Mouse (Mus musculus) forebrain, embryonic 10.5 days (tissue): ENCODE measurements around the gene Tbca. TPM values are rescaled to one million over a fixed set of nuclear protein-coding genes. Genes with fewer than 3 reads are reported as not detected.

Experiments used
- DNase-seq: peaks from one replicate; pipeline ENCODE4 v3.0.0-alpha.2; 2017; ENCODE audit warnings: low spot score; ENCODE audit errors: extremely low spot score
- H3K27ac ChIP-seq: fragments of 300-500 bp; sonication (generic); 2 replicates; pipeline ENCODE4 v1.5.1; 2016; ENCODE audit warnings: mild to moderate bottlenecking
- H3K27me3 ChIP-seq: fragments of 300-500 bp; sonication (generic); 2 replicates; pipeline ENCODE4 v1.6.1; 2016; ENCODE audit warnings: mild to moderate bottlenecking; ENCODE audit not compliant: poor library complexity, severe bottlenecking
- H3K36me3 ChIP-seq: fragments of 300-500 bp; sonication (generic); replicated peaks from 2 replicates; pipeline ENCODE4 v1.6.1; 2016; ENCODE audit warnings: mild to moderate bottlenecking, moderate library complexity
- H3K4me1 ChIP-seq: fragments of 300-500 bp; sonication (generic); 2 replicates; pipeline ENCODE4 v1.6.1; 2016
- H3K4me3 ChIP-seq: fragments of 300-500 bp; sonication (generic); 2 replicates; pipeline ENCODE4 v1.5.1; 2016; ENCODE audit warnings: mild to moderate bottlenecking, moderate library complexity
- H3K9me3 ChIP-seq: fragments of 300-500 bp; sonication (generic); 2 replicates; pipeline ENCODE4 v1.6.1; 2016; ENCODE audit warnings: mild to moderate bottlenecking, moderate library complexity
- WGBS: fragments of 180-500 bp; shearing (Covaris S2); methylation state at CpG from one replicate; pipeline ENCODE4 v1.1.7; 2016; 5-methylcytosine and 5-hydroxymethylcytosine counted together
- polyA plus RNA-seq: library from polyadenylated mRNA; unstranded; fragments of >200 nt; fragmentation: Nextera tagmentation; extraction: Ambion mirVana; gene quantifications from 2 replicates; pipeline ENCODE4 v1.2.1, GENCODE M21; 2016

The Tbca gene
- polyA plus RNA-seq, 1 experiment from 2014 or later, result 268 TPM

GRCm38 (mm10) chr13:94813770-94814169 lies 25.1 kb downstream of the Tbca start:
- Histone ChIP-seq H3K27me3 (no peaks in the 10 kb centered on the region), H3K9me3 (no peaks in the 10 kb centered on the region), H3K4me3 (no peak overlapping the region), H3K27ac (no peak overlapping the region), H3K36me3 (0 out of 2 replicates have a peak, but pooled peaks cover 2% of the 10 kb centered on the region), H3K4me1 (peaks cover 23% of the 10 kb centered on the region)
- no peak for DNase-seq
- WGBS, result 76% methylated on average over 3 of the region's 3 CpGs

GRCm38 (mm10) chr13:94820516-94820915 lies 31.8 kb downstream of the Tbca start:
- Histone ChIP-seq H3K27me3 (no peaks in the 10 kb centered on the region), H3K4me3 (no peak overlapping the region), H3K9me3 (no peaks in the 10 kb centered on the region), H3K27ac (no peak overlapping the region), H3K36me3 (peaks cover 12% of the 10 kb centered on the region), H3K4me1 (peaks cover 43% of the 10 kb centered on the region)
- 55% methylated on average over 3 of the region's 3 CpGs for WGBS
- no peak for DNase-seq

GRCm38 (mm10) chr13:94820956-94821355 lies 32.2 kb downstream of the Tbca start:
- Histone ChIP-seq H3K27me3 (no peaks in the 10 kb centered on the region), H3K36me3 (peaks cover 13% of the 10 kb centered on the region), H3K4me1 (peaks cover 39% of the 10 kb centered on the region), H3K27ac (no peak overlapping the region), H3K9me3 (no peaks in the 10 kb centered on the region), H3K4me3 (no peak overlapping the region)
- no peak for DNase-seq
- 79% methylated on average over 2 of the region's 2 CpGs for WGBS

GRCm38 (mm10) chr13:94826389-94826788 lies 37.7 kb downstream of the Tbca start:
- Histone ChIP-seq H3K27ac (no peak overlapping the region), H3K4me1 (peaks cover 33% of the 10 kb centered on the region), H3K9me3 (no peaks in the 10 kb centered on the region), H3K4me3 (no peak overlapping the region), H3K27me3 (no peaks in the 10 kb centered on the region), H3K36me3 (peaks cover 13% of the 10 kb centered on the region)
- WGBS, result 93% methylated on average over 5 of the region's 5 CpGs
- no peak for DNase-seq

- no peak overlapping the region for H3K4me3 ChIP-seq
- WGBS, result 92% methylated on average over 2 of the region's 2 CpGs
- peaks cover 27% of the 10 kb centered on the region for H3K4me1 ChIP-seq
- no peaks in the 10 kb centered on the region for H3K9me3 ChIP-seq
- H3K27me3 ChIP-seq, result no peaks in the 10 kb centered on the region
- no peak for DNase-seq
- peaks cover 16% of the 10 kb centered on the region for H3K36me3 ChIP-seq
- H3K27ac ChIP-seq, result no peak overlapping the region
Measured at GRCm38 (mm10) chr13:94826986-94827385, 38.3 kb downstream of the Tbca start.

GRCm38 (mm10) chr13:94827847-94828246 lies 39.1 kb downstream of the Tbca start:
- Histone ChIP-seq H3K27me3 (no peaks in the 10 kb centered on the region), H3K9me3 (no peaks in the 10 kb centered on the region), H3K4me3 (no peak overlapping the region), H3K4me1 (peaks cover 25% of the 10 kb centered on the region), H3K36me3 (peaks cover 23% of the 10 kb centered on the region), H3K27ac (no peak overlapping the region)
- 37% methylated on average over 2 of the region's 2 CpGs for WGBS
- DNase-seq, result no peak

GRCm38 (mm10) chr13:94838047-94838720 lies 49.5 kb downstream of the Tbca start:
- Histone ChIP-seq H3K27ac (no peak overlapping the region), H3K27me3 (no peaks in the 10 kb centered on the region), H3K9me3 (no peaks in the 10 kb centered on the region), H3K36me3 (peaks cover 65% of the 10 kb centered on the region), H3K4me3 (no peak overlapping the region), H3K4me1 (peaks cover 4% of the 10 kb centered on the region; the same call in 1 of the 2 replicates)
- 87% methylated on average over 5 of the region's 5 CpGs for WGBS
- no peak for DNase-seq

- peaks cover 4% of the 10 kb centered on the region; the same call in 1 of the 2 replicates for H3K4me1 ChIP-seq
Measured at GRCm38 (mm10) chr13:94838756-94839337, 50.1 kb downstream of the Tbca start.

GRCm38 (mm10) chr13:94843236-94843635 lies 54.5 kb downstream of the Tbca start:
- H3K36me3 ChIP-seq, result peaks cover 44% of the 10 kb centered on the region
- no peak overlapping the region for H3K27ac ChIP-seq
- H3K4me3 ChIP-seq, result no peak overlapping the region
- no peaks in the 10 kb centered on the region for H3K9me3 ChIP-seq
- 73% methylated on average over 5 of the region's 5 CpGs for WGBS
- no peak for DNase-seq
- peaks cover 3% of the 10 kb centered on the region; the same call in 1 of the 2 replicates for H3K27me3 ChIP-seq
- H3K4me1 ChIP-seq, result no peaks in the 10 kb centered on the region

More at GRCm38 (mm10) chr13:94838756-94839337, 50.1 kb downstream of the Tbca start:
- 92% methylated on average over 8 of the region's 8 CpGs for WGBS
- no peak for DNase-seq
- H3K9me3 ChIP-seq, result no peaks in the 10 kb centered on the region
- no peak overlapping the region for H3K27ac ChIP-seq
- H3K27me3 ChIP-seq, result no peaks in the 10 kb centered on the region
- H3K4me3 ChIP-seq, result no peak overlapping the region
- H3K36me3 ChIP-seq, result peaks cover 65% of the 10 kb centered on the region

GRCm38 (mm10) chr13:94847870-94848269 lies 59.2 kb downstream of the Tbca start:
- DNase-seq, result no peak
- WGBS, result 74% methylated on average over 7 of the region's 7 CpGs
- Histone ChIP-seq H3K4me1 (no peaks in the 10 kb centered on the region), H3K9me3 (no peaks in the 10 kb centered on the region), H3K27me3 (peaks cover 13% of the 10 kb centered on the region), H3K27ac (no peak overlapping the region), H3K4me3 (no peak overlapping the region), H3K36me3 (peaks cover 16% of the 10 kb centered on the region)

- Histone ChIP-seq H3K36me3 (peaks cover 1% of the 10 kb centered on the region), H3K27ac (no peak overlapping the region), H3K9me3 (no peaks in the 10 kb centered on the region), H3K4me1 (no peaks in the 10 kb centered on the region), H3K4me3 (no peak overlapping the region), H3K27me3 (peaks cover 24% of the 10 kb centered on the region)
- DNase-seq, result no peak
- WGBS, result 83% methylated on average over 13 of the region's 13 CpGs
Measured at GRCm38 (mm10) chr13:94849351-94849750, 60.6 kb downstream of the Tbca start.

GRCm38 (mm10) chr13:94858016-94858575 lies 69.4 kb downstream of the Tbca start:
- Histone ChIP-seq H3K27me3 (peaks cover 91% of the 10 kb centered on the region), H3K27ac (no peak overlapping the region), H3K4me3 (no peak overlapping the region), H3K36me3 (no peaks in the 10 kb centered on the region), H3K4me1 (peaks cover 12% of the 10 kb centered on the region; the same call in 1 of the 2 replicates), H3K9me3 (no peaks in the 10 kb centered on the region)
- 57% methylated on average over 8 of the region's 8 CpGs for WGBS
- no peak for DNase-seq

GRCm38 (mm10) chr13:94859256-94859655 lies 70.5 kb downstream of the Tbca start:
- Histone ChIP-seq H3K4me3 (no peak overlapping the region), H3K27ac (no peak overlapping the region), H3K27me3 (peaks cover 93% of the 10 kb centered on the region), H3K36me3 (no peaks in the 10 kb centered on the region), H3K4me1 (peaks cover 12% of the 10 kb centered on the region; the same call in 1 of the 2 replicates), H3K9me3 (no peaks in the 10 kb centered on the region)
- 90% methylated on average over 8 of the region's 8 CpGs for whole genome bisulfite sequencing
- DNase-seq, result no peak
